Mouse (Mus musculus) testis, adult 2 months (tissue): Measurements from ENCODE around the gene Fam131a. TPM values are rescaled to one million over a fixed set of nuclear protein-coding genes. Genes with fewer than 3 reads are reported as not detected.

Experiments used
- H3K27ac ChIP-seq: fragments of 200-500 bp; 2 replicates; pipeline ENCODE4 v1.5.1; 2012; ENCODE audit warnings: low read depth, low read length; ENCODE audit not compliant: control insufficient read depth, insufficient read depth
- H3K27me3 ChIP-seq: fragments of 200-500 bp; 2 replicates; pipeline ENCODE4 v1.6.1; 2012; ENCODE audit warnings: mild to moderate bottlenecking, low read length, moderate library complexity; ENCODE audit not compliant: control insufficient read depth, insufficient read depth
- H3K36me3 ChIP-seq: fragments of 200-500 bp; 2 replicates; pipeline ENCODE4 v1.6.1; 2012; ENCODE audit warnings: mild to moderate bottlenecking, low read length; ENCODE audit not compliant: control insufficient read depth, insufficient read depth
- H3K4me1 ChIP-seq: fragments of 200-500 bp; 2 replicates; pipeline ENCODE4 v1.6.1; 2012; ENCODE audit warnings: low read length; ENCODE audit not compliant: control insufficient read depth, insufficient read depth
- H3K4me3 ChIP-seq: fragments of 200-500 bp; 2 replicates; pipeline ENCODE4 v1.5.1; 2012; ENCODE audit warnings: low read depth, mild to moderate bottlenecking, low read length, moderate library complexity, mixed read lengths; ENCODE audit not compliant: control insufficient read depth
- CTCF ChIP-seq: fragments of 200-500 bp; IDR thresholded peaks from 2 replicates; pipeline ENCODE4 v1.5.1; 2012; ENCODE audit warnings: low read depth, mild to moderate bottlenecking, inconsistent platforms, low read length, moderate library complexity; ENCODE audit not compliant: control insufficient read depth, insufficient read depth, insufficient replicate concordance
- POLR2A ChIP-seq: fragments of 200-500 bp; IDR thresholded peaks from 2 replicates; pipeline ENCODE4 v1.6.1; 2012; ENCODE audit warnings: low read depth, mild to moderate bottlenecking, inconsistent platforms, low read length, moderate library complexity; ENCODE audit not compliant: control insufficient read depth
- polyA plus RNA-seq: library from polyadenylated mRNA; depleted of rRNA; stranded (reverse); fragments of >200 nt; gene quantifications from 2 replicates; pipeline ENCODE4 v1.2.3, GENCODE M21; 2012

Fam131a gene
- polyA plus RNA-seq, 1 experiment, result 102 TPM

DNA sequence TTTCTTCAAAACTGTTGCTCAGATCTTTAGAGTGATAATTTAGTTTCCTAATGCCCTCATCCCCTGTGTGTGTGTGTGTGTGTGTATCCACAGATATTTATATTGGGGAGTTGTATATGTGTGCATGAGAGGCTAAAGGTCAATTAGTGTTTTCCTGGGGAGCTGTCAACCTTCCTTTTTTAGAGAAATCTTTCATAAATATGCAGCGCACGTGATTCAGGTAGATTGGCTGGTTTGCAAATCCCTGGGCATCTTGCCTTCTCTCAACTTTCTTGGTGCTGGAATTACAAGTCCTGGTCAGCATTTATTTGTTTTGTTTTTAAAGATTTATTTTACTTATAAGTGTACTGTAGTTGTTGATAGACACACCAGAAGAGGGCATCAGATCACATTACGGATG, 22.8 kb upstream of the Fam131a start:
- TF ChIP-seq POLR2A (no peak), CTCF (no peak)

GRCm38 (mm10) chr16:20671886-20672285, 21.2 kb upstream of the Fam131a start:
- H3K36me3 ChIP-seq, result peaks cover 1% of the 10 kb centered on the region; the same call in 1 of the 2 replicates
- H3K27ac ChIP-seq, result no peak overlapping the region
- H3K4me1 ChIP-seq, result peaks cover 9% of the 10 kb centered on the region
- H3K27me3 ChIP-seq, result no peaks in the 10 kb centered on the region
- no peak for TF ChIP-seq POLR2A
- no peak for TF ChIP-seq CTCF
- H3K4me3 ChIP-seq, result no peak overlapping the region

More for the DNA sequence above, 22.8 kb upstream of the Fam131a start:
- no peaks in the 10 kb centered on the region for H3K36me3 ChIP-seq
- H3K27me3 ChIP-seq, result no peaks in the 10 kb centered on the region
- no peak overlapping the region for H3K27ac ChIP-seq
- H3K4me1 ChIP-seq, result peaks cover 9% of the 10 kb centered on the region
- H3K4me3 ChIP-seq, result no peak overlapping the region

DNA sequence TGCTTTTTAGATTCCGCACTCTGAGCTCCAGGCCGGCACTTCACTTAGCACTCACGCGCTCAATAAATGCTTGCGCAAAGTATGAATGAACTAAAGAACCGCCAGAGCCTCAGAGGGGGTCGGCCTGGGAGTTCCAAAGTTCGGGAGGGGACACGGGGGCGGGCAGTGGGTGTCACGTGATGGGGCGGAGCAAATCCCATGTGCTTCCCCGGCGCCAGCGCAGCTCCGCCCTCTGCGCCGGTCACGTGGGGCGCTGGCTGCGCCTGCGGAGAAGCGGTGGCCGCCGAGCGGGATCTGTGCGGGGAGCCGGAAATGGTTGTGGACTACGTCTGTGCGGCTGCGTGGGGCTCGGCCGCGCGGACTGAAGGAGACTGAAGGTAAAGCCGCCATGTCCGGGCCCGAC, 20.5 kb upstream of the Fam131a start:
- H3K4me1 ChIP-seq, result peaks cover 9% of the 10 kb centered on the region
- H3K4me3 ChIP-seq, result peak overlapping the region; percentile 89
- TF ChIP-seq POLR2A (peak; percentile 89), CTCF (no peak)

GRCm38 (mm10) chr16:20672965-20673705, 19.9 kb upstream of the Fam131a start:
- H3K36me3 ChIP-seq, result peaks cover 4% of the 10 kb centered on the region
- H3K4me1 ChIP-seq, result peaks cover 9% of the 10 kb centered on the region
- H3K4me3 ChIP-seq, result peak overlapping the region; percentile 89
- H3K27ac ChIP-seq, result peak overlapping the region; percentile 55
- TF ChIP-seq CTCF, result no peak
- no peak for TF ChIP-seq POLR2A
- no peaks in the 10 kb centered on the region for H3K27me3 ChIP-seq

More for the DNA sequence above, 20.5 kb upstream of the Fam131a start:
- H3K27ac ChIP-seq, result no peak overlapping the region
- H3K36me3 ChIP-seq, result peaks cover 1% of the 10 kb centered on the region; the same call in 1 of the 2 replicates
- no peaks in the 10 kb centered on the region for H3K27me3 ChIP-seq

DNA sequence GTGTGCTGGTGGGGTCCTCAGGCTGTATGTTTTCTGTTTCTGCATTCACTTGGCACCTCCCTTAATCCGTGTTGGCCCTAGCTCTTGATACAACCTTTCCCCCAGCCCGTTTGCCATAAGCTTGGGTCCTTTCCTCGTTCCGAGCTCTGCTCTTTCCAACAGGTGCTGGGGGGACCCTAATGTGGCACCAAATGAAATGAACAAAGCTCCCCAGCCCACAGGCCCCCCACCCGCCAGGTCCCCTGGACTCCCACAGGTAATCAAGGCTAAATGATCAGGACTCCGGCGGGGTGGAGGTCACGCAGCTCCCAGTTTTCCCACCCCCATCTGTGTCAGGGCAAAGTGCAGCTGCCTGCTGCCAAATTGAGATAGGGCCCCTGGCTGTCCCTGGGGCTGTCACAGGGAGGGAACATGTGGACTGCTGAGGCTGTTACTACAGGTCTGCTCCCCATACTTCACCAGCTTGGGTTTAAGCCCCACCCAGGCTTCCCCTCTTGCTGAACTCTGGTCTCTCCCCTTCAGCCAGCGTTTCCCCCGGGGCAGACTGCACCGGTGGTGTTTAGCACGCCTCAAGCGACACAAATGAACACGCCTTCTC, 19.2 kb upstream of the Fam131a start:
- peaks cover 4% of the 10 kb centered on the region for H3K36me3 ChIP-seq
- H3K4me3 ChIP-seq, result peak overlapping the region; percentile 89
- H3K27ac ChIP-seq, result peak overlapping the region; percentile 55; the same call in 1 of the 2 replicates
- H3K27me3 ChIP-seq, result no peaks in the 10 kb centered on the region
- TF ChIP-seq POLR2A (no peak), CTCF (no peak)
- H3K4me1 ChIP-seq, result peaks cover 9% of the 10 kb centered on the region

DNA sequence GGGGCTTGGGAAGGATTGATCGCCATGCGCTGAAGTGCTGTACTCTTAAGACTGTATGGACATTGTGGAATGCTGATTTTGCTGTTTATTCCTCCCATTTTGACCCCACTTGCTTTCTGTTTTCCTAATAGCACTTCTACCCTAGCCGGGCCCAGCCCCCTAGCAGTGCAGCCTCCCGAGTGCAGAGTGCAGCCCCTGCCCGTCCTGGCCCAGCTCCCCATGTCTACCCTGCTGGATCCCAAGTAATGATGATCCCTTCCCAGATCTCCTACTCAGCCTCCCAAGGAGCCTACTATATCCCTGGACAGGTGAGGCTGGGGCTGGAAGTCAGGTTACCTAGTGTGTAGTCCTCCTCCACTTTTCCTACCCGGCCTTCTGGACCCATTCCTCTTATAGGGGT, 17.8 kb upstream of the Fam131a start:
- Histone ChIP-seq H3K27ac (no peak overlapping the region), H3K27me3 (no peaks in the 10 kb centered on the region), H3K4me1 (peaks cover 9% of the 10 kb centered on the region), H3K36me3 (peaks cover 12% of the 10 kb centered on the region), H3K4me3 (no peak overlapping the region)
- no peak for TF ChIP-seq POLR2A
- no peak for TF ChIP-seq CTCF

DNA sequence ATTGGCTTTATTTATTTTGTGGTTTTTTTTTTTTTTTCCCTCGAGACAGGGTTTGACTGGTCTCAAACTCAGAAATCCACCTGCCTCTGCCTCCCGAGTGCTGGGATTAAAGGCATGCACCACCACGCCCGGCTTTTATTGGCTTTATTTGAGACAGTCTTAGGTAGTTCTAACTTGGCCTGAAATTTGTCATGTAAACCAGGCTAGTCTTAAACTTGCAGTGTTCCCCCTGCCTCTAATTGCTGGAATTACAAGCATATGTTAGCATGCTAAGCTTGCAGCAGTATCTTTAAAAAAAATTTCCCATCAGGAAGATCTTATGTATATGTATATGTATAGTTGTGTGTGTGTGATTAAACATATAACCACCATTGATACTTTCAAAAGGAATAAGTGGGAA, 16.3 kb upstream of the Fam131a start:
- Histone ChIP-seq H3K4me3 (no peak overlapping the region), H3K27me3 (no peaks in the 10 kb centered on the region), H3K36me3 (peaks cover 16% of the 10 kb centered on the region), H3K27ac (no peak overlapping the region), H3K4me1 (peaks cover 9% of the 10 kb centered on the region)
- TF ChIP-seq CTCF, result no peak

GRCm38 (mm10) chr16:20677380-20677779, 15.7 kb upstream of the Fam131a start:
- TF ChIP-seq POLR2A (no peak), CTCF (no peak)
- H3K4me3 ChIP-seq, result peak overlapping the region; percentile 76
- peaks cover 9% of the 10 kb centered on the region for H3K4me1 ChIP-seq
- peaks cover 16% of the 10 kb centered on the region for H3K36me3 ChIP-seq
- H3K27me3 ChIP-seq, result no peaks in the 10 kb centered on the region
- H3K27ac ChIP-seq, result peak overlapping the region; percentile 85
